Mouse (Mus musculus): ENCODE measurements at regions not wholly inside any gene's neighbourhood (a gene's known extent, or its start where the extent isn't known, plus 50 kb on each side); places are given as distances from the start of the nearest gene placed in this dataset.

GRCm38 (mm10) chr4:29145242-29145641, 332.3 kb downstream of the Epha7 start:
- H3K9ac ChIP-seq (replicated peaks) = no peak overlapping the region
- no peaks in the 10 kb centered on the region for H3K4me1 ChIP-seq
- H3K27ac ChIP-seq (replicated peaks) = no peak overlapping the region
- WGBS = 92% methylated on average over 4 of the region's 4 CpGs
- no peak overlapping the region for H3K4me3 ChIP-seq
- H3K27me3 ChIP-seq = peaks cover 4% of the 10 kb centered on the region; the same call in 1 of the 2 replicates
- no peak overlapping the region for H3K4me2 ChIP-seq (replicated peaks)
- ATAC-seq (ENCODE audit: low FRiP score, low read depth) = no peak
- no peaks in the 10 kb centered on the region for H3K9me3 ChIP-seq
- no peaks in the 10 kb centered on the region for H3K36me3 ChIP-seq

GRCm38 (mm10) chr4:29152134-29152867, 339.4 kb downstream of the Epha7 start:
- Histone ChIP-seq H3K27ac (replicated peaks) (no peak overlapping the region), H3K4me2 (replicated peaks) (no peak overlapping the region), H3K9ac (replicated peaks) (no peak overlapping the region), H3K4me1 (no peaks in the 10 kb centered on the region), H3K36me3 (no peaks in the 10 kb centered on the region), H3K27me3 (no peaks in the 10 kb centered on the region), H3K9me3 (no peaks in the 10 kb centered on the region), H3K4me3 (no peak overlapping the region)
- ATAC-seq (ENCODE audit: low FRiP score, low read depth) = no peak
- 69% methylated on average over 6 of the region's 6 CpGs for WGBS

GRCm38 (mm10) chr4:29182494-29182893, 369.6 kb downstream of the Epha7 start:
- ATAC-seq (ENCODE audit: low FRiP score, low read depth) = no peak
- Histone ChIP-seq H3K4me1 (no peaks in the 10 kb centered on the region), H3K9me3 (no peaks in the 10 kb centered on the region), H3K27ac (replicated peaks) (no peak overlapping the region), H3K27me3 (no peaks in the 10 kb centered on the region), H3K4me3 (no peak overlapping the region), H3K36me3 (no peaks in the 10 kb centered on the region), H3K4me2 (replicated peaks) (no peak overlapping the region), H3K9ac (replicated peaks) (no peak overlapping the region)
- 79% methylated on average over 2 of the region's 2 CpGs for WGBS

- H3K27ac ChIP-seq (replicated peaks) = no peak overlapping the region
- no peak for ATAC-seq (ENCODE audit: low FRiP score, low read depth)
- H3K27me3 ChIP-seq = no peaks in the 10 kb centered on the region
- no peak overlapping the region for H3K9ac ChIP-seq (replicated peaks)
- no peaks in the 10 kb centered on the region for H3K9me3 ChIP-seq
- H3K4me1 ChIP-seq = no peaks in the 10 kb centered on the region
- H3K4me3 ChIP-seq = no peak overlapping the region
- no peak overlapping the region for H3K4me2 ChIP-seq (replicated peaks)
- no peaks in the 10 kb centered on the region for H3K36me3 ChIP-seq
Measured at GRCm38 (mm10) chr4:29183411-29183810, 370.5 kb downstream of the Epha7 start.

- no peaks in the 10 kb centered on the region for H3K9me3 ChIP-seq
- no peaks in the 10 kb centered on the region for H3K4me1 ChIP-seq
- H3K36me3 ChIP-seq = no peaks in the 10 kb centered on the region
- no peak overlapping the region for H3K4me2 ChIP-seq (replicated peaks)
- no peak overlapping the region for H3K9ac ChIP-seq (replicated peaks)
- H3K27me3 ChIP-seq = no peaks in the 10 kb centered on the region
- no peak overlapping the region for H3K27ac ChIP-seq (replicated peaks)
- no peak overlapping the region for H3K4me3 ChIP-seq
- WGBS = 91% methylated on average over 2 of the region's 2 CpGs
- no peak for ATAC-seq (ENCODE audit: low FRiP score, low read depth)
Measured at GRCm38 (mm10) chr4:29183818-29184217, 370.9 kb downstream of the Epha7 start.

GRCm38 (mm10) chr4:29200976-29201375, 388.0 kb downstream of the Epha7 start:
- no peak for ATAC-seq (ENCODE audit: low FRiP score, low read depth)
- Histone ChIP-seq H3K9ac (replicated peaks) (no peak overlapping the region), H3K4me2 (replicated peaks) (no peak overlapping the region), H3K9me3 (no peaks in the 10 kb centered on the region), H3K27me3 (no peaks in the 10 kb centered on the region), H3K27ac (replicated peaks) (no peak overlapping the region), H3K4me3 (no peak overlapping the region), H3K4me1 (no peaks in the 10 kb centered on the region), H3K36me3 (no peaks in the 10 kb centered on the region)

Measured in midbrain, embryonic 12.5 days (tissue).